Mouse (Mus musculus): ENCODE results near the gene Rassf6.

DNA sequence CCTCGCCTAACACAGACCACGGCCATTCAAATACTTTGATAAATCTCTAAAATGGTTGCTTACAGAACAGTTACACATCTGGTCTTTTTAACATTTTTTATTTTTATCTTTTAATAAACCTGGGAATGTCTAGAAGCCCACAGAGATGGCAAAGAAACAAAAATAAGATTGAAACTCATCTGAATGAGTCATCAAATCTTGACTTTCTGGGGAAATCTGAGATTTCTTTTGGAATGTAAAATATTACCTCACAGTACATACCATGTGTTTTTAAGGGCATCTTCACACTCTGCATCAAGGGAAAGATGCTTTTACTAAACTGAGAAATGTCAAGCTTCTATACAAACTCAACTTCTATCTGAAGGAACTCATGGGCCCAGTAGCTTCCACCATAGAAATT lies 19.1 kb downstream of the Rassf6 start:
- TF ChIP-seq CTCF (IDR thresholded peaks at IDR 0.05; ENCODE audit: low read depth, low read length) (no peak), GATA1 (IDR thresholded peaks at IDR 0.05; ENCODE audit: borderline replicate concordance, low read length) (no peak), POLR2AphosphoS5 (IDR thresholded peaks at IDR 0.05; ENCODE audit: insufficient replicate concordance, low read depth, low read length) (no peak), TAL1 (conservative IDR thresholded peaks at IDR 0.05; ENCODE audit: low read depth, low read length) (no peak)

All from G1E (cell line).